Mouse (Mus musculus) embryonic fibroblast, embryonic 13.5 days (primary cell): ENCODE data around the gene Pak1ip1.

ENCODE experiments used
- CTCF ChIP-seq: IDR thresholded peaks from 2 replicates; pipeline ENCODE4 v1.5.1; 2011; ENCODE audit warnings: mild to moderate bottlenecking, control low read depth, low read length, moderate library complexity, borderline replicate concordance; ENCODE audit not compliant: insufficient read depth
- POLR2A ChIP-seq: IDR thresholded peaks from 2 replicates; pipeline ENCODE4 v1.6.1; 2011; ENCODE audit warnings: low read depth, mild to moderate bottlenecking, control low read depth, low read length, moderate library complexity

- TF ChIP-seq POLR2A (no peak), CTCF (no peak)
These were observed 47.6 kb upstream of the Pak1ip1 start for GRCm38 (mm10) chr13:40953231-40953630.
